Mouse (Mus musculus) neural tube, embryonic 13.5 days (tissue): ENCODE results near the gene Ctnnbl1. TPM values are rescaled to one million over a fixed set of nuclear protein-coding genes. Genes with fewer than 3 reads are reported as not detected.

ENCODE experiments used
- ATAC-seq: fragments of 200-750 bp; cut with Nextera tagmentation; 2 replicates; pipeline ENCODE4 v1.8.0; 2017; ENCODE audit warnings: low read depth, mild to moderate bottlenecking, moderate TSS enrichment, moderate library complexity
- H3K27ac ChIP-seq: fragments of 300-500 bp; sonication (generic); replicated peaks from 2 replicates; pipeline ENCODE4 v1.5.1; 2015; ENCODE audit warnings: moderate library complexity, mild to moderate bottlenecking, inconsistent platforms
- H3K27me3 ChIP-seq: fragments of 300-500 bp; sonication (generic); 2 replicates; pipeline ENCODE4 v1.6.1; 2015; ENCODE audit warnings: mild to moderate bottlenecking, inconsistent platforms
- H3K36me3 ChIP-seq: fragments of 300-500 bp; sonication (generic); 2 replicates; pipeline ENCODE4 v1.6.1; 2015; ENCODE audit warnings: mild to moderate bottlenecking, inconsistent platforms
- H3K4me1 ChIP-seq: fragments of 300-500 bp; sonication (generic); replicated peaks from 2 replicates; pipeline ENCODE4 v1.6.1; 2015; ENCODE audit warnings: inconsistent platforms
- H3K4me2 ChIP-seq: fragments of 300-500 bp; sonication (generic); 2 replicates; pipeline ENCODE4 v1.6.1; 2015; ENCODE audit warnings: inconsistent platforms, mild to moderate bottlenecking, moderate library complexity
- H3K4me3 ChIP-seq: fragments of 300-500 bp; sonication (generic); 2 replicates; pipeline ENCODE4 v1.5.1; 2015; ENCODE audit warnings: mild to moderate bottlenecking, inconsistent platforms
- H3K9ac ChIP-seq: fragments of 300-500 bp; sonication (generic); 2 replicates; pipeline ENCODE4 v1.6.1; 2015; ENCODE audit warnings: moderate library complexity, mild to moderate bottlenecking, inconsistent platforms
- H3K9me3 ChIP-seq: fragments of 300-500 bp; sonication (generic); 2 replicates; pipeline ENCODE4 v1.6.1; 2016; ENCODE audit warnings: inconsistent platforms
- WGBS: fragments of 180-500 bp; shearing (Covaris S2); methylation state at CpG from one replicate; pipeline ENCODE4 v1.1.7; 2015; 5-methylcytosine and 5-hydroxymethylcytosine counted together
- polyA plus RNA-seq: library from polyadenylated mRNA; unstranded; fragments of >200 nt; fragmentation: Nextera tagmentation; extraction: Ambion mirVana; gene quantifications from 2 replicates; pipeline ENCODE4 v1.2.1, GENCODE M21; 2015

Gene Ctnnbl1
- polyA plus RNA-seq, 1 experiment from 2014 or later: 69.7 TPM

GRCm38 (mm10) chr2:157935444-157936171, 198.4 kb downstream of the Ctnnbl1 start:
- Histone ChIP-seq H3K27me3 (peaks cover 15% of the 10 kb centered on the region), H3K27ac (no peak overlapping the region), H3K36me3 (peaks cover 45% of the 10 kb centered on the region), H3K9me3 (no peaks in the 10 kb centered on the region), H3K4me3 (no peak overlapping the region), H3K9ac (no peak overlapping the region), H3K4me1 (peaks cover 34% of the 10 kb centered on the region), H3K4me2 (no peak overlapping the region)
- no peak for ATAC-seq
- 81% methylated on average over 11 of the region's 11 CpGs for WGBS

GRCm38 (mm10) chr2:157936676-157937075, 199.5 kb downstream of the Ctnnbl1 start:
- no peak overlapping the region for H3K4me3 ChIP-seq
- H3K4me2 ChIP-seq: no peak overlapping the region
- 83% methylated on average over 4 of the region's 4 CpGs for WGBS
- peaks cover 45% of the 10 kb centered on the region for H3K36me3 ChIP-seq
- H3K9ac ChIP-seq: no peak overlapping the region
- peaks cover 24% of the 10 kb centered on the region for H3K27me3 ChIP-seq
- H3K9me3 ChIP-seq: no peaks in the 10 kb centered on the region
- no peak for ATAC-seq
- H3K27ac ChIP-seq: no peak overlapping the region
- peaks cover 45% of the 10 kb centered on the region for H3K4me1 ChIP-seq

- Histone ChIP-seq H3K9me3 (no peaks in the 10 kb centered on the region), H3K4me2 (peak overlapping the region; percentile 43), H3K9ac (peak overlapping the region; percentile 54), H3K4me1 (peaks cover 58% of the 10 kb centered on the region), H3K4me3 (no peak overlapping the region), H3K36me3 (peaks cover 40% of the 10 kb centered on the region), H3K27ac (peak overlapping the region; percentile 69), H3K27me3 (peaks cover 30% of the 10 kb centered on the region)
- ATAC-seq: no peak
- 6% methylated on average over 18 of the region's 18 CpGs for WGBS
These were observed 203.5 kb downstream of the Ctnnbl1 start for GRCm38 (mm10) chr2:157940586-157941185.

Other genes with a start within 250 kb of the Ctnnbl1 start
- 4,054 and 4,218 TPM in 2 replicates for gene Nnat, start 177.3 kb upstream of the Ctnnbl1 start, polyA plus RNA-seq
- 165 TPM in 2 replicates for gene Blcap, start 166.1 kb upstream of the Ctnnbl1 start, polyA plus RNA-seq
- gene Vstm2l, start 177.3 kb downstream of the Ctnnbl1 start, polyA plus RNA-seq: 26.2 and 34.3 TPM in 2 replicates